Mouse (Mus musculus) liver, embryonic 14.5 days (tissue): ENCODE data around the gene Zranb1. TPM values are rescaled to one million over a fixed set of nuclear protein-coding genes. Genes with fewer than 3 reads are reported as not detected.

Source experiments
- ATAC-seq: fragments of 200-750 bp; cut with Nextera tagmentation; 2 replicates; pipeline ENCODE4 v1.8.0; 2017; ENCODE audit warnings: moderate number of reproducible peaks, mild to moderate bottlenecking, moderate library complexity; ENCODE audit not compliant: insufficient read depth
- DNase-seq, 3 experiments: peaks; one replicate each; pipeline ENCODE4 v3.0.0-alpha.2; 2012 to 2013; ENCODE audit warnings: low read depth in 3 of 3, low spot score in 3 of 3
- H3K27ac ChIP-seq: fragments of 300-500 bp; sonication (generic); 2 replicates; pipeline ENCODE4 v1.5.1; 2014; ENCODE audit warnings: moderate library complexity, mild to moderate bottlenecking, control low read depth, inconsistent platforms
- H3K27me3 ChIP-seq: fragments of 300-500 bp; sonication (generic); 2 replicates; pipeline ENCODE4 v1.6.1; 2014; ENCODE audit warnings: mild to moderate bottlenecking, low read length, moderate library complexity; ENCODE audit not compliant: control insufficient read depth, insufficient read depth
- H3K36me3 ChIP-seq: fragments of 300-500 bp; sonication (generic); replicated peaks from 2 replicates; pipeline ENCODE4 v1.6.1; 2014; ENCODE audit warnings: low read depth; ENCODE audit not compliant: control insufficient read depth, insufficient read depth
- H3K4me1 ChIP-seq, 2 experiments: fragments of 200-500 bp in 1 of 2; fragments of 300-500 bp in 1 of 2; sonication (generic) in 1 of 2; replicated peaks; 2 replicates each; pipeline ENCODE4 v1.6.1; 2012 to 2014; ENCODE audit warnings: antibody characterized with exemption in 1 of 2, inconsistent platforms in 1 of 2, low read length in 1 of 2; ENCODE audit not compliant: control insufficient read depth in 2 of 2, insufficient read depth in 2 of 2
- H3K4me2 ChIP-seq: fragments of 300-500 bp; sonication (generic); 2 replicates; pipeline ENCODE4 v1.6.1; 2014; ENCODE audit warnings: low read depth, mild to moderate bottlenecking, control low read depth, moderate library complexity
- H3K4me3 ChIP-seq, 2 experiments: fragments of 200-500 bp in 1 of 2; fragments of 300-500 bp in 1 of 2; sonication (generic) in 1 of 2; 2 replicates each; pipeline ENCODE4 v1.5.1; 2012 to 2014; ENCODE audit warnings: low read depth in 2 of 2, low read length in 2 of 2, mild to moderate bottlenecking in 2 of 2, control low read depth in 1 of 2, inconsistent platforms in 1 of 2, moderate library complexity in 1 of 2; ENCODE audit not compliant: insufficient read depth in 1 of 2
- H3K9ac ChIP-seq: fragments of 300-500 bp; sonication (generic); replicated peaks from 2 replicates; pipeline ENCODE4 v1.6.1; 2014; ENCODE audit warnings: mild to moderate bottlenecking, control low read depth, moderate library complexity
- H3K9me3 ChIP-seq: fragments of 300-500 bp; sonication (generic); 2 replicates; pipeline ENCODE4 v1.6.1; 2016; ENCODE audit warnings: low read length, mixed read lengths; ENCODE audit not compliant: control insufficient read depth
- CTCF ChIP-seq: IDR thresholded peaks from 2 replicates; pipeline ENCODE4 v1.5.1; 2016; ENCODE audit warnings: antibody characterized with exemption, low read depth, control low read depth
- EP300 ChIP-seq: IDR thresholded peaks from 2 replicates; pipeline ENCODE4 v1.6.1; 2016; ENCODE audit warnings: antibody characterized with exemption, low read depth
- WGBS: fragments of 180-500 bp; shearing (Covaris S2); extraction: QIAGEN DNeasy Blood & Tissue Kit; methylation state at CpG from one replicate; pipeline ENCODE4 v1.1.7; 2014; ENCODE audit not compliant: insufficient replicate concordance; 5-methylcytosine and 5-hydroxymethylcytosine counted together
- polyA plus RNA-seq, 2 experiments: library from polyadenylated mRNA; depleted of rRNA in 1 of 2; stranded (reverse) in 1 of 2; unstranded in 1 of 2; fragments of >200 nt; fragmentation: Nextera tagmentation in 1 of 2; extraction: Ambion mirVana in 1 of 2; gene quantifications; 2 replicates each; pipeline versions ENCODE4 v1.2.1 to v1.2.3; 2012 to 2014

Gene Zranb1
- polyA plus RNA-seq, 2 experiments = 6.0 to 7.6 TPM

DNA sequence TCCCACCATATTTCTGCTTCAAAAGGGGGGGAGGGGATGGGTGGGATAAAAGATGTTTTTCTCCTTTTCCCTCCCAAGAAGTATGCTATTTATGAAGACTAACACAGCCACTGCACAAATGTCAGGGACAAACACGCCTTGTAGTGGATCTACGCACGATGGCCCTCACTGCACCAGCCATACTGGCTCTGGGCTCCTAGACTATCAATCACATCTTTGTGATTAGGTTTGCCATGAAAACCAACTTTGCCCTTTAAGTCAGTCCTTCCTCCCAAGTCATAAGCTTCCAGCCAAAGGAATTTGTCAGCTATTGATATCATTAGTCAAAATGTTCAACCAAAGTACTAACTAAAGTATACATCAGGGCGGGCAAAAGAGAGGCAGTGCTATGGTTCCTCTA is 97.0 kb downstream of the Zranb1 start:
- Histone ChIP-seq H3K4me1 (peaks cover 0 to 12% of the 10 kb centered on the region in 2 experiments; a peak in 1 of 4 replicates), H3K9ac (no peak overlapping the region), H3K36me3 (no peaks in the 10 kb centered on the region), H3K4me2 (no peak overlapping the region), H3K9me3 (no peaks in the 10 kb centered on the region), H3K27ac (no peak overlapping the region), H3K4me3 (no peak overlapping the region), H3K27me3 (no peaks in the 10 kb centered on the region)
- DNase-seq = no peak
- no peak for TF ChIP-seq CTCF
- no peak for TF ChIP-seq EP300
- WGBS = 75% methylated on average over 4 of the region's 4 CpGs
- ATAC-seq = no peak

DNA sequence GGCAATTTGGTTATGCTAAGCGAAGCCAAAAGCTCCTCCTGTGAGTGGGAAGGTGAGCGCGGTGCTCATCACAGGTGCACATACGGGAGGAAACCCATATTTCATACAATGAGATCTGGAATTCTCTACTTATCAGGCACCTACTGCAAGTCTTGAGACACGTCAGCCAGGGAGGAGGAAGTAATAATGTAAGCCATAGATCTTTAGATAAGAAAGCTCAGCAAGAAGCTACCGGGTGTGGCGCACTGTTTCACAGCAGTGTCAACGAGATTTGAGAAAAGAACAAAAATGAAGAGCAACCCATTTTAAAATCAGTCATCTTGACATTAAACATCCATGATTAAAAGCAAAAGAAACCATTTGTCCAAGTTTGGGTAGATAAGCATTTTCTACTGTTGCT is 98.1 kb downstream of the Zranb1 start:
- no peak overlapping the region for H3K4me3 ChIP-seq
- H3K27ac ChIP-seq = no peak overlapping the region
- DNase-seq = no peak
- WGBS = 49% methylated on average over 8 of the region's 8 CpGs
- H3K36me3 ChIP-seq = no peaks in the 10 kb centered on the region
- H3K4me1 ChIP-seq = peaks cover 0 to 12% of the 10 kb centered on the region in 2 experiments; a peak in 1 of 4 replicates
- no peaks in the 10 kb centered on the region for H3K27me3 ChIP-seq
- TF ChIP-seq CTCF (no peak), EP300 (no peak)
- ATAC-seq = no peak
- H3K9me3 ChIP-seq = no peaks in the 10 kb centered on the region
- H3K9ac ChIP-seq = no peak overlapping the region
- no peak overlapping the region for H3K4me2 ChIP-seq

GRCm38 (mm10) chr7:133029496-133030047 is 98.6 kb downstream of the Zranb1 start:
- Histone ChIP-seq H3K4me1 (peaks cover 0 to 12% of the 10 kb centered on the region in 2 experiments; a peak in 1 of 4 replicates), H3K4me3 (no peak overlapping the region), H3K27me3 (no peaks in the 10 kb centered on the region), H3K27ac (no peak overlapping the region), H3K4me2 (no peak overlapping the region), H3K9me3 (no peaks in the 10 kb centered on the region), H3K36me3 (no peaks in the 10 kb centered on the region), H3K9ac (no peak overlapping the region)
- TF ChIP-seq EP300 = no peak
- no peak for TF ChIP-seq CTCF
- DNase-seq = no peak
- 38% methylated on average over 8 of the region's 8 CpGs for WGBS
- ATAC-seq = no peak

GRCm38 (mm10) chr7:133032589-133033203 is 101.8 kb downstream of the Zranb1 start:
- WGBS = 51% methylated on average over 9 of the region's 9 CpGs
- Histone ChIP-seq H3K27ac (no peak overlapping the region), H3K27me3 (no peaks in the 10 kb centered on the region), H3K4me2 (no peak overlapping the region), H3K9me3 (no peaks in the 10 kb centered on the region), H3K36me3 (no peaks in the 10 kb centered on the region), H3K4me1 (peaks cover 0 to 7% of the 10 kb centered on the region in 2 experiments; a peak in 1 of 4 replicates), H3K9ac (no peak overlapping the region), H3K4me3 (no peak overlapping the region)
- TF ChIP-seq CTCF = peak; percentile 82
- TF ChIP-seq EP300 = no peak
- DNase-seq (peak in 2 of 3 experiments; percentile 17), ATAC-seq (no peak)

GRCm38 (mm10) chr7:133035901-133036300 is 105.0 kb downstream of the Zranb1 start:
- Histone ChIP-seq H3K27me3 (no peaks in the 10 kb centered on the region), H3K27ac (no peak overlapping the region), H3K9me3 (no peaks in the 10 kb centered on the region), H3K9ac (no peak overlapping the region), H3K4me2 (no peak overlapping the region), H3K4me3 (no peak overlapping the region), H3K4me1 (no peaks in the 10 kb centered on the region; a peak in 1 of 4 replicates), H3K36me3 (no peaks in the 10 kb centered on the region)
- TF ChIP-seq EP300 = no peak
- no peak for TF ChIP-seq CTCF
- no peak for ATAC-seq
- no peak for DNase-seq

Other genes starting within 250 kb of the Zranb1 start
- 12.9 and 14.7 TPM in 2 replicates for gene Fam53b, start 117.3 kb upstream of the Zranb1 start, polyA plus RNA-seq (2012; rRNA removed)
- gene Fam53b, start 117.3 kb upstream of the Zranb1 start, polyA plus RNA-seq (2014; fragmentation: Nextera tagmentation; extraction: Ambion mirVana) = 20.0 and 22.2 TPM in 2 replicates
- 5.1 and 13.1 TPM in 2 replicates for gene Eef1akmt2, start 78.5 kb upstream of the Zranb1 start, polyA plus RNA-seq (2012; rRNA removed)
- 19.0 and 20.8 TPM in 2 replicates for gene Eef1akmt2, start 78.5 kb upstream of the Zranb1 start, polyA plus RNA-seq (2014; fragmentation: Nextera tagmentation; extraction: Ambion mirVana)
- gene Abraxas2, start 71.9 kb upstream of the Zranb1 start, polyA plus RNA-seq (2012; rRNA removed) = 5.0 and 7.4 TPM in 2 replicates
- 10.7 and 11.7 TPM in 2 replicates for gene Abraxas2, start 71.9 kb upstream of the Zranb1 start, polyA plus RNA-seq (2014; fragmentation: Nextera tagmentation; extraction: Ambion mirVana)
- gene Fgfr2, start 192.2 kb downstream of the Zranb1 start, polyA plus RNA-seq (2012; rRNA removed) = 7.7 and 8.8 TPM in 2 replicates
- 7.9 and 11.0 TPM in 2 replicates for gene Fgfr2, start 192.2 kb downstream of the Zranb1 start, polyA plus RNA-seq (2014; fragmentation: Nextera tagmentation; extraction: Ambion mirVana)
- 6.9 and 8.4 TPM in 2 replicates for gene Ctbp2, start 193.2 kb downstream of the Zranb1 start, polyA plus RNA-seq (2012; rRNA removed)
- gene Ctbp2, start 193.2 kb downstream of the Zranb1 start, polyA plus RNA-seq (2014; fragmentation: Nextera tagmentation; extraction: Ambion mirVana) = 7.3 and 8.6 TPM in 2 replicates